Mouse (Mus musculus) spleen, adult 2 months (tissue): Measurements from ENCODE around the gene Fbxo34.

ENCODE experiments used
- CTCF ChIP-seq: fragments of 200-500 bp; IDR thresholded peaks from 2 replicates; pipeline ENCODE4 v1.5.1; 2011; ENCODE audit warnings: mild to moderate bottlenecking, inconsistent platforms; ENCODE audit not compliant: insufficient read depth, insufficient read length, insufficient replicate concordance; ENCODE audit errors: extremely low read depth
- POLR2A ChIP-seq: fragments of 200-500 bp; IDR thresholded peaks from 2 replicates; pipeline ENCODE4 v1.6.1; 2011; ENCODE audit warnings: low read depth, low read length, inconsistent platforms

- TF ChIP-seq CTCF (no peak), POLR2A (no peak)
These were observed 56.5 kb downstream of the Fbxo34 start for GRCm38 (mm10) chr14:47506676-47507075.
